Mouse (Mus musculus): ENCODE measurements around the gene Ube2g2. TPM values are rescaled to one million over a fixed set of nuclear protein-coding genes. Genes with fewer than 3 reads are reported as not detected.
"Not testable (repeated sequence)": the region's sequence is repeated elsewhere in the genome, so short reads cannot be mapped to it uniquely, and the experiment has no call there.

Ube2g2 gene
- total RNA-seq, 4 experiments from 2014 or later: 46.0 to 63.0 (median 53.7) TPM

DNA sequence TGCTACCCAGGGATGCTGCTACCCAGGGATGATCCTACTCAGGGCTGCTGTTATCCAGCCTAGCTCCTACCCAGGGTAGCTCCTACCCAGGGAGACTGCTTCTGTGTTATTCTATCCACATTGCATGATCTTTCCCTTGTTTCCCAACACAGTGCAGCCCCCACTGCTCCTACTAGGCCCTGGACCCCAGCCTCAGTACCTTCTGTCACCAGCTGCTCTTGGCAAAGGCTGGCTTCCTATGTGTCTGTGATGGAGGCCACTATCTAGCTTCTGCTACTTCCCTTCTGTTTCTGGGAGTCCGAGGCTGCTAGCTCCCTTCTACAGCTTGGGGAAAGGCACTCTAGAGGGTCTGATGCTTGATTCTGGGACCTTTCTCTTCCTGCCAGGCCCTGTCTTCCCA, 25.4 kb downstream of the Ube2g2 start:
- DNase-seq: no peak

DNA sequence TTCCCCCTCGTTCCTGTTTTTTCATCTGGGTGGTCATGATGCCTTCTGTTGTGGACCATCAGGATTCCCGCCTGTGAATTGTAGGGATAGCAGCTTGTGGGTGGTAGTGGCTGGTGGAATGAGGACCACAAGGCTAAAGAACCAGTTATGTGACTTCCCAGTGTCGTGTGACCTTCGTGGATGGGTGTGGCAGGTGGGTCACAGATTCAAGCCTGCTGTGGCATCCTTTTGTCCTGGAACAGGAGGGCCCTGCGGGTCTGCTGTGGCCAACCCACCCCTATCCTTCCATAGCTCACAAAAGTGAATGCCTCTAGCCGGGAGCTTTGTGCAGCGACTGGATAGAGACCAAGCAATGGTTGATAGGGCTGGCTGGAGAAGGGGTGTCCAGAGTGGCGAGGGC, 25.8 kb downstream of the Ube2g2 start:
- DNase-seq: no peak

GRCm38 (mm10) chr10:77652046-77652445, 30.0 kb downstream of the Ube2g2 start:
- no peak for DNase-seq

GRCm38 (mm10) chr10:77658286-77658994, 36.4 kb downstream of the Ube2g2 start:
- DNase-seq: no peak

- DNase-seq: no peak
Measured at GRCm38 (mm10) chr10:77663949-77664665, 42.0 kb downstream of the Ube2g2 start.

DNA sequence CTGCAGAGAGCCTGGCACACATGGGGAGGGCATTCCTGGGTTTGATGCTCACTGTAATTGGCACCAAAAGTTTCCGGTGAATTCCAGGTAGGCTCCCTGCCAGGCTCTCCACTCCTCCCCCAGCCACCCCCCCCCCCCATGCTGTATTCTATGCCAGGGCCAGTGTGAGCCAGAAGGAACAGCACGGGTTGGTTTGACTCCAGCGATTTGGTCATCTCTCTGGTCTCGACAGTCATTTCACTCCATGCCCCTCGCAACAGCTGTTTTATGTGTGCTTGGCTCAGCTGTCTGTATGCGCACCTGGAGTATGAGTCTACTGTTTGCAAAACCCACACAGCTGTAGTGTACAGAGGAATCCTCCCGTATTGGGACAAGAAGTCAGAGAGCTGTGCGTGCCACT, 44.3 kb downstream of the Ube2g2 start:
- no peak for DNase-seq

- no peak for DNase-seq
Measured at GRCm38 (mm10) chr10:77667402-77667801, 45.3 kb downstream of the Ube2g2 start.

DNA sequence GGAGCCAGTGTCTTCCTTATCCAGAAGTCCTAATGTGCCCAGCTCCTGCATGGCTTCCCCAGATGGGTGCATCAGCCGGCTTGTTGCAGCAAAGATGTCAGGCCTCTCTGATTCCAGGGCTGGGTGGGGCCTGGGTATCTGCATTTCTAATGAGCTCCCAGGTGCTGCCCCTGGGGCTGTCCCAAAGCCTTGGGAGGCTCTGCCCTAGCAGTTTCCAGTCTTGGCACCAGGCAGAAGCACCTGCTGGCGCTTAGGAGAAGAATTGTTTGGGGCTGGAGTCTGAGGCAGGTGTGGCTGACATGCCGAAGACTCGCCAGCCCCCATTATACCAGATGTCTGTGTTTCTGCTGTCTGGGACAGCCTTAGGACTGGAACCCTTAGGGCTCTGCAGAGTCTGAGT, 48.6 kb downstream of the Ube2g2 start:
- no peak for DNase-seq

DNA sequence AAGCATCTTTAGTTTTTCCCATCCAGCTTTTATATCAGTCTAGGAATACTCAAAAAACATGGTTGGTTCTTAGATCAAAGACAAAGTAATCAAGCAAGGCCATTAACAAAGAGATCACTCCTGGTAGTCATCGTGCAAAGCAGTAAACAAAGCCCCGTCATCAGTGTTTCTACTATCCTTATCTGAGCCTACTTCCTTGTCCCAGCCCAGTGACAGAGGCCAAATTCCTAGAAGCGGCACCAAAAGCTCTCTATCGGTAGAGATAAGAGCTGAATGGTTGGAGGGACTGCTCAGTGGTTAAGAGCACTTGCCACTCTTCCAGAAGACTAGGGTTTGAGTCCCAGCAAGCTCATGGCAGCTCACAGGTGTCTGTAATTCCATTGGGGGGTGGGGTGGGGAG, 49.4 kb downstream of the Ube2g2 start:
- no peak for DNase-seq

GRCm38 (mm10) chr10:77673765-77674164, 51.7 kb downstream of the Ube2g2 start:
- DNase-seq: no peak

- no peak for DNase-seq
Measured at GRCm38 (mm10) chr10:77677562-77677961, 55.5 kb downstream of the Ube2g2 start.

- DNase-seq: no peak
Measured at GRCm38 (mm10) chr10:77682994-77683393, 60.9 kb downstream of the Ube2g2 start.

GRCm38 (mm10) chr10:77684181-77684580, 62.1 kb downstream of the Ube2g2 start:
- no peak for DNase-seq

- no peak for DNase-seq
Measured at GRCm38 (mm10) chr10:77685895-77686664, 64.0 kb downstream of the Ube2g2 start, which contains the start of gene Tspear. Tspear (plus strand) TSS chr10:77686569.

- DNase-seq: no peak
Measured at GRCm38 (mm10) chr10:77687021-77687420, 64.9 kb downstream of the Ube2g2 start.

GRCm38 (mm10) chr10:77690356-77690807, 68.3 kb downstream of the Ube2g2 start, which contains the start of gene Gm19402:
Gm19402 (minus strand) TSS chr10:77690757.
- not testable (repeated sequence) for DNase-seq

Small RNA genes within 50 kb of the gene (microRNA-seq; reads per million reads assigned to microRNA genes)
- 1.2 to 4.4 reads per million in 2 experiments for gene Mir1930

Other genes with a start within 250 kb of the Ube2g2 start
- 10 to 100 TPM; 17.2 to 74.1 (median 37.1) TPM for gene Adarb1, start 204.0 kb upstream of the Ube2g2 start, total RNA-seq (2022)
- 10 to 100 TPM; 20.4 to 28.8 (median 24.8) TPM for gene Fam207a, start 106.5 kb upstream of the Ube2g2 start, total RNA-seq (2022)
- 10 to 100 TPM in 3 of 4 experiments, 1 to 10 TPM in 1; 8.6 to 16.8 (median 13.5) TPM for gene Itgb2, start 92.0 kb upstream of the Ube2g2 start, total RNA-seq (2022)
- gene Pttg1ip, start 40.6 kb upstream of the Ube2g2 start, total RNA-seq (2022): 100 to 1,000 TPM; 207 to 236 (median 225) TPM
- gene Sumo3, start 16.2 kb upstream of the Ube2g2 start, total RNA-seq (2022): 100 to 1,000 TPM in 3 of 4 experiments, 10 to 100 TPM in 1; 98.9 to 125 (median 115) TPM
- 10 to 100 TPM; 15.2 to 24.8 (median 18.1) TPM for gene Gm49325, start 16.1 kb upstream of the Ube2g2 start, total RNA-seq (2022)
- gene Tspear, start 64.3 kb downstream of the Ube2g2 start, total RNA-seq (2022): 1 to 10 TPM in 1 of 4 experiments, under 1 TPM in 3; 0.15 to 1.4 (median 0.81) TPM
- gene Gm19402, start 68.5 kb downstream of the Ube2g2 start, total RNA-seq (2022): not detected
- gene Gm9508, start 75.0 kb downstream of the Ube2g2 start, total RNA-seq (2022): not detected
- gene Gm10272, start 84.4 kb downstream of the Ube2g2 start, total RNA-seq (2022): not detected
- not detected for gene Gm10024, start 89.2 kb downstream of the Ube2g2 start, total RNA-seq (2022)
- not detected for gene Gm10142, start 93.5 kb downstream of the Ube2g2 start, total RNA-seq (2022)
- not detected for gene Krtap12-1, start 98.3 kb downstream of the Ube2g2 start, total RNA-seq (2022)
- gene Gm10100, start 104.2 kb downstream of the Ube2g2 start, total RNA-seq (2022): not detected
- gene Gm18596, start 120.4 kb downstream of the Ube2g2 start, total RNA-seq (2022): not detected
- not detected for gene Gm9736, start 129.1 kb downstream of the Ube2g2 start, total RNA-seq (2022)
- not detected for gene Gm3233, start 137.4 kb downstream of the Ube2g2 start, total RNA-seq (2022)
- gene Gm3238, start 149.1 kb downstream of the Ube2g2 start, total RNA-seq (2022): not detected
- not detected for gene Gm7138, start 154.7 kb downstream of the Ube2g2 start, total RNA-seq (2022)
- not detected for gene Gm3250, start 160.3 kb downstream of the Ube2g2 start, total RNA-seq (2022)
- not detected for gene Gm7137, start 165.9 kb downstream of the Ube2g2 start, total RNA-seq (2022)
- not detected for gene Gm9639, start 172.8 kb downstream of the Ube2g2 start, total RNA-seq (2022)
- gene Gm19668, start 176.9 kb downstream of the Ube2g2 start, total RNA-seq (2022): not detected
- gene Gm9507, start 189.6 kb downstream of the Ube2g2 start, total RNA-seq (2022): not detected
- not detected for gene Gm2696, start 192.4 kb downstream of the Ube2g2 start, total RNA-seq (2022)
- gene Krtap10-4, start 204.8 kb downstream of the Ube2g2 start, total RNA-seq (2022): not detected
- gene Krtap10-10, start 213.7 kb downstream of the Ube2g2 start, total RNA-seq (2022): not detected
- gene Gm36176, start 224.5 kb downstream of the Ube2g2 start, total RNA-seq (2022): not detected
- not detected for gene Gm10318, start 230.6 kb downstream of the Ube2g2 start, total RNA-seq (2022)
- not detected for gene Gm3285, start 239.7 kb downstream of the Ube2g2 start, total RNA-seq (2022)

All from adrenal gland, adult 8-10 months (tissue).